Mouse (Mus musculus): ENCODE data around the gene Epm2aip1. TPM values are rescaled to one million over a fixed set of nuclear protein-coding genes. Genes with fewer than 3 reads are reported as not detected.

Gene Epm2aip1
- total RNA-seq, 1 experiment = 9.6 TPM

DNA sequence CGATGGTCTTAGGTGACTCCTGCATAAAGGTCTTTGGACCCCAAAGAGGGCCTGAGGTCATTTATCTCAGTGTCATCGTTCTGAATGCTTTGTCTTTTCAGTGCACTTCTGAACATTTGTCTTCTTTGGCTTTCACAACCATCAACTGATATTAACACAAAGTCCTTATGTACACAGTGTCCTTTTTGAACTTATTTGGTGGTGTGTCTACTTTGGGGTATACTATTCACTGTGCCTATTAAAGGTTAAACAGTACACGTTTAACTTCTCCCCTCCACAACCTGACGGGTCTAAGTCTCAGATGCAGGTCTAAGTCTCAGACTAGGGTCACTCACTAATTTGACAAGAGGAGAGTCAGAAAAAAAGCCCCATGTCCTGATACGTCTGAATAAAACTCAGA, 1.1 kb upstream of the Epm2aip1 start:
- no peak for DNase-seq (ENCODE audit: low read depth, low spot score)
- H3K36me3 ChIP-seq (ENCODE audit: control insufficient read depth, insufficient read depth, low read length, poor library complexity, severe bottlenecking) = peaks cover 8% of the 10 kb centered on the region
- TF ChIP-seq MAFK (IDR thresholded peaks at IDR 0.05; ENCODE audit: insufficient read depth, low read depth, low read length) (no peak), CHD2 (IDR thresholded peaks at IDR 0.05; ENCODE audit: low read depth, low read length) (no peak), ZC3H11A (IDR thresholded peaks at IDR 0.05; ENCODE audit: borderline replicate concordance, low read depth, low read length) (no peak), ZNF384 (IDR thresholded peaks at IDR 0.05; ENCODE audit: low read depth, low read length) (no peak), HCFC1 (IDR thresholded peaks at IDR 0.05; ENCODE audit: borderline replicate concordance, insufficient read depth, low read length) (no peak)

DNA sequence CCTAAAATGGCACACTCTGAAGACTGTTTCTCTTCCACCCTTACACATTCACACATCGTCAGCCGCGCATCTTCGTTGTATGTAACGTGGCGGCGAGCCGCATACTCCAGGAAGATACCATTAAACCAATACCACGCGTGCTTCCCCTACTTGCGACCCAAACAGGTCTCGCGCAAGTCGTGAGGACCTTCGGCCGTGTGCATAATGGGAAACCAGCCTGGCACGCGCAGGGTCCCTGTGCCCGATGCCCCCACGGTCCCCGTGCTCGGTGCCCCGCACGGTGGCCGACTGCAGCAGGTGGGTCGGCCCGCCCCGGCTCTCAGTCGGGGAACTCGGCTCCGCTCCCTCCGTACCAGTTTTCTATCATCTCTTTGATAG, 684 bp upstream of the Epm2aip1 start:
- TF ChIP-seq MAFK (IDR thresholded peaks at IDR 0.05; ENCODE audit: insufficient read depth, low read depth, low read length) (no peak), HCFC1 (IDR thresholded peaks at IDR 0.05; ENCODE audit: borderline replicate concordance, insufficient read depth, low read length) (no peak), ZNF384 (IDR thresholded peaks at IDR 0.05; ENCODE audit: low read depth, low read length) (no peak), CHD2 (IDR thresholded peaks at IDR 0.05; ENCODE audit: low read depth, low read length) (no peak), ZC3H11A (IDR thresholded peaks at IDR 0.05; ENCODE audit: borderline replicate concordance, low read depth, low read length) (no peak)
- Histone ChIP-seq H3K27ac (ENCODE audit: insufficient read depth, low read depth, low read length, poor library complexity, severe bottlenecking) (peak overlapping the region; percentile 80), H3K9me3 (ENCODE audit: control insufficient read depth, insufficient read depth, low read depth, low read length) (no peaks in the 10 kb centered on the region), H3K36me3 (ENCODE audit: control insufficient read depth, insufficient read depth, low read length, poor library complexity, severe bottlenecking) (peaks cover 8% of the 10 kb centered on the region), H3K4me3 (ENCODE audit: insufficient read depth in 1 of 2, low read depth in 1 of 2, low read length in 2 of 2, poor library complexity in 1 of 2, severe bottlenecking in 1 of 2) (peak overlapping the region; percentile 79 to 85), H3K9ac (ENCODE audit: insufficient read depth, low read depth, low read length, poor library complexity, severe bottlenecking) (peak overlapping the region; percentile 88), H3K4me1 (ENCODE audit: control insufficient read depth in 2 of 2, insufficient read depth in 2 of 2, low read length in 2 of 2, poor library complexity in 1 of 2) (peaks cover 4 to 6% of the 10 kb centered on the region in 2 experiments; a peak in 3 of 4 replicates)
- in situ Hi-C loops (cut with MboI; ENCODE audit: low sequenced_read_pairs in 2 of 2, unreplicated experiment in 2 of 2) = no loop called here
- no peak for DNase-seq (ENCODE audit: low read depth, low spot score)

More for the DNA sequence above, 1.1 kb upstream of the Epm2aip1 start:
- H3K4me1 ChIP-seq (ENCODE audit: control insufficient read depth in 2 of 2, insufficient read depth in 2 of 2, low read length in 2 of 2, poor library complexity in 1 of 2) = peaks cover 4 to 6% of the 10 kb centered on the region in 2 experiments; a peak in 3 of 4 replicates
- no peak overlapping the region; the same call in 1 of the 2 replicates for H3K27ac ChIP-seq (ENCODE audit: insufficient read depth, low read depth, low read length, poor library complexity, severe bottlenecking)
- peak overlapping the region; percentile 88 for H3K9ac ChIP-seq (ENCODE audit: insufficient read depth, low read depth, low read length, poor library complexity, severe bottlenecking)
- in situ Hi-C loops (cut with MboI; ENCODE audit: low sequenced_read_pairs in 2 of 2, unreplicated experiment in 2 of 2) = no loop called here
- H3K9me3 ChIP-seq (ENCODE audit: control insufficient read depth, insufficient read depth, low read depth, low read length) = no peaks in the 10 kb centered on the region
- peak overlapping the region; percentile 79 to 85 for H3K4me3 ChIP-seq (ENCODE audit: insufficient read depth in 1 of 2, low read depth in 1 of 2, low read length in 2 of 2, poor library complexity in 1 of 2, severe bottlenecking in 1 of 2)

GRCm38 (mm10) chr9:111272356-111272755, 627 bp downstream of the Epm2aip1 start:
- H3K36me3 ChIP-seq (ENCODE audit: control insufficient read depth, insufficient read depth, low read length, poor library complexity, severe bottlenecking) = peaks cover 4% of the 10 kb centered on the region; the same call in 1 of the 2 replicates
- TF ChIP-seq HCFC1 (IDR thresholded peaks at IDR 0.05; ENCODE audit: borderline replicate concordance, insufficient read depth, low read length) (no peak), CHD2 (IDR thresholded peaks at IDR 0.05; ENCODE audit: low read depth, low read length) (no peak), MAFK (IDR thresholded peaks at IDR 0.05; ENCODE audit: insufficient read depth, low read depth, low read length) (no peak), ZC3H11A (IDR thresholded peaks at IDR 0.05; ENCODE audit: borderline replicate concordance, low read depth, low read length) (no peak), ZNF384 (IDR thresholded peaks at IDR 0.05; ENCODE audit: low read depth, low read length) (no peak)
- H3K9ac ChIP-seq (ENCODE audit: insufficient read depth, low read depth, low read length, poor library complexity, severe bottlenecking) = peak overlapping the region; percentile 98
- in situ Hi-C loops (cut with MboI; ENCODE audit: low sequenced_read_pairs in 2 of 2, unreplicated experiment in 2 of 2) = no loop called here
- no peaks in the 10 kb centered on the region for H3K9me3 ChIP-seq (ENCODE audit: control insufficient read depth, insufficient read depth, low read depth, low read length)
- no peak for DNase-seq (ENCODE audit: low read depth, low spot score)
- peak overlapping the region; percentile 86 for H3K27ac ChIP-seq (ENCODE audit: insufficient read depth, low read depth, low read length, poor library complexity, severe bottlenecking)
- peaks cover 4 to 6% of the 10 kb centered on the region in 2 experiments; a peak in 3 of 4 replicates for H3K4me1 ChIP-seq (ENCODE audit: control insufficient read depth in 2 of 2, insufficient read depth in 2 of 2, low read length in 2 of 2, poor library complexity in 1 of 2)
- H3K4me3 ChIP-seq (ENCODE audit: insufficient read depth in 1 of 2, low read depth in 1 of 2, low read length in 2 of 2, poor library complexity in 1 of 2, severe bottlenecking in 1 of 2) = peak overlapping the region; percentile 98 to 99

- Histone ChIP-seq H3K9me3 (ENCODE audit: control insufficient read depth, insufficient read depth, low read depth, low read length) (no peaks in the 10 kb centered on the region), H3K4me3 (ENCODE audit: insufficient read depth in 1 of 2, low read depth in 1 of 2, low read length in 2 of 2, poor library complexity in 1 of 2, severe bottlenecking in 1 of 2) (peak overlapping the region; percentile 98 to 99), H3K36me3 (ENCODE audit: control insufficient read depth, insufficient read depth, low read length, poor library complexity, severe bottlenecking) (peaks cover 4% of the 10 kb centered on the region; the same call in 1 of the 2 replicates), H3K27ac (ENCODE audit: insufficient read depth, low read depth, low read length, poor library complexity, severe bottlenecking) (no peak overlapping the region), H3K4me1 (ENCODE audit: control insufficient read depth in 2 of 2, insufficient read depth in 2 of 2, low read length in 2 of 2, poor library complexity in 1 of 2) (peaks cover 4 to 6% of the 10 kb centered on the region in 2 experiments; a peak in 3 of 4 replicates), H3K9ac (ENCODE audit: insufficient read depth, low read depth, low read length, poor library complexity, severe bottlenecking) (peak overlapping the region; percentile 98; the same call in 1 of the 2 replicates)
- DNase-seq (ENCODE audit: low read depth, low spot score) = no peak
- no peak for TF ChIP-seq MAFK (IDR thresholded peaks at IDR 0.05; ENCODE audit: insufficient read depth, low read depth, low read length)
- TF ChIP-seq CHD2 (IDR thresholded peaks at IDR 0.05; ENCODE audit: low read depth, low read length) = no peak
- TF ChIP-seq ZNF384 (IDR thresholded peaks at IDR 0.05; ENCODE audit: low read depth, low read length) = no peak
- TF ChIP-seq HCFC1 (IDR thresholded peaks at IDR 0.05; ENCODE audit: borderline replicate concordance, insufficient read depth, low read length) = no peak
- TF ChIP-seq ZC3H11A (IDR thresholded peaks at IDR 0.05; ENCODE audit: borderline replicate concordance, low read depth, low read length) = no peak
- in situ Hi-C loops (cut with MboI; ENCODE audit: low sequenced_read_pairs in 2 of 2, unreplicated experiment in 2 of 2) = no loop called here
Measured at GRCm38 (mm10) chr9:111272996-111273785, 1.5 kb downstream of the Epm2aip1 start.

Data from ES-E14 (cell line).